Mouse (Mus musculus): ENCODE measurements at regions not wholly inside any gene's neighbourhood (a gene's known extent, or its start where the extent isn't known, plus 50 kb on each side); places are given as distances from the start of the nearest gene placed in this dataset.

GRCm38 (mm10) chr7:69950221-69950670 is 416.3 kb downstream of the Nr2f2 start:
- TF ChIP-seq CTCF (IDR thresholded peaks at IDR 0.05; ENCODE audit: extremely low read depth, insufficient read depth, low read length) (no peak), POLR2A (IDR thresholded peaks at IDR 0.05; ENCODE audit: extremely low read depth, insufficient read depth, low read length) (no peak)

All from cortical plate, adult 2 months (tissue).